Mouse (Mus musculus) hindbrain, embryonic 15.5 days (tissue): Measurements from ENCODE around the gene Tecpr2. TPM values are rescaled to one million over a fixed set of nuclear protein-coding genes. Genes with fewer than 3 reads are reported as not detected.

Experiments
- ATAC-seq: fragments of 200-750 bp; cut with Nextera tagmentation; 2 replicates; pipeline ENCODE4 v1.8.0; 2017; ENCODE audit warnings: low read depth, moderate number of reproducible peaks, moderate TSS enrichment; ENCODE audit not compliant: low FRiP score
- H3K27ac ChIP-seq: fragments of 300-500 bp; sonication (generic); replicated peaks from 2 replicates; pipeline ENCODE4 v1.5.1; 2015; ENCODE audit warnings: mild to moderate bottlenecking, inconsistent platforms
- H3K27me3 ChIP-seq: fragments of 300-500 bp; sonication (generic); 2 replicates; pipeline ENCODE4 v1.6.1; 2015; ENCODE audit warnings: control low read depth, inconsistent platforms
- H3K36me3 ChIP-seq: fragments of 300-500 bp; sonication (generic); 2 replicates; pipeline ENCODE4 v1.6.1; 2015; ENCODE audit warnings: control low read depth, inconsistent platforms
- H3K4me1 ChIP-seq: fragments of 300-500 bp; sonication (generic); replicated peaks from 2 replicates; pipeline ENCODE4 v1.6.1; 2015; ENCODE audit warnings: control low read depth, inconsistent platforms
- H3K4me2 ChIP-seq: fragments of 300-500 bp; sonication (generic); 2 replicates; pipeline ENCODE4 v1.6.1; 2015; ENCODE audit warnings: moderate library complexity, mild to moderate bottlenecking, inconsistent platforms
- H3K4me3 ChIP-seq: fragments of 300-500 bp; sonication (generic); 2 replicates; pipeline ENCODE4 v1.5.1; 2015; ENCODE audit warnings: mild to moderate bottlenecking, inconsistent platforms
- H3K9ac ChIP-seq: fragments of 300-500 bp; sonication (generic); 2 replicates; pipeline ENCODE4 v1.6.1; 2015; ENCODE audit warnings: inconsistent platforms
- H3K9me3 ChIP-seq: fragments of 300-500 bp; sonication (generic); 2 replicates; pipeline ENCODE4 v1.6.1; 2016; ENCODE audit warnings: control low read depth, inconsistent platforms
- WGBS: fragments of 180-500 bp; shearing (Covaris S2); methylation state at CpG from one replicate; pipeline ENCODE4 v1.1.7; 2015; 5-methylcytosine and 5-hydroxymethylcytosine counted together
- polyA plus RNA-seq: library from polyadenylated mRNA; unstranded; fragments of >200 nt; fragmentation: Nextera tagmentation; extraction: Ambion mirVana; gene quantifications from 2 replicates; pipeline ENCODE4 v1.2.1, GENCODE M21; 2015

Tecpr2 gene
- polyA plus RNA-seq, 1 experiment from 2014 or later: 7.3 TPM

DNA sequence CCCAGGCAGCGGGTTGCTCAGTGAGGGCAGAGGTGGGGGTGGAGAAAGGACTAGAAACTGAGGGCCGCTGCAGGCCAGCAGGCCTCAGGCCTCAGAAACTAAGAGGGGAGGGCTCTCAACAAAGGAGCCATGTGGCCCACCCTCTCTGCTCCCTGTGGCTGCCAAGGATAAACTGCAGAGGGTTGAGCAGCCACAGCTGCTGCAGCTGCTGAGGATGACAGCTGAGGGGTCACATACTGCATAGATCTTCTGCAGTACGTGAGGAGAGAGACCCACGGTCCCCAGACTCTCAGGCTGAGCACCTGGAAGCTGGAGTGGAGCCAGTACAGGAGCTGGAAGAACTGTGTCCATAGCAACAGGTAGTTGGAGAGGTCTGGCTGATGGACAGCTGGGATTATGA, 95.5 kb downstream of the Tecpr2 start:
- no peaks in the 10 kb centered on the region for H3K4me1 ChIP-seq
- H3K9ac ChIP-seq: no peak overlapping the region
- ATAC-seq: no peak
- no peak overlapping the region for H3K4me2 ChIP-seq
- 74% methylated on average over 4 of the region's 4 CpGs for WGBS
- no peak overlapping the region for H3K27ac ChIP-seq
- no peaks in the 10 kb centered on the region for H3K36me3 ChIP-seq
- no peak overlapping the region for H3K4me3 ChIP-seq
- no peaks in the 10 kb centered on the region for H3K9me3 ChIP-seq
- H3K27me3 ChIP-seq: no peaks in the 10 kb centered on the region

DNA sequence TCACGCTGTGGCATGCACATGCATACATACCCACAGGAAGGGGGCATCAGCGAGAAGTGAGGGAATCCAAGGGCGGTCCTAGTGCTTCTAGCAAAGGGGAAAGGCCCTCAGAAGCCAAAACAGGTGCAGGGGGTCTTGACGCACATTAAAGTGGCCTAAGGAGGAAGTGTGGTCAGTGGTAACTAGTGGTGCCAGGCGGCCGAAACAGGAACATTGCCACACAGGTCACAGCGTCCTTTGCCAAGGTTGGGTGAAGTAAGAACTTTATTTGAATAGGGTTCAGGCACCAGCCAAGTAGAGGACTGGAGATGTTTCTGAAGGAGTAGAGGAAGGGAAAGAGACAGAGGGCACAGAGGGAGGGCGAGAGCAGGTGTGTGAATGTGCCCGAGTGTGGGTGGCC, 96.1 kb downstream of the Tecpr2 start:
- ATAC-seq: no peak
- Histone ChIP-seq H3K4me2 (no peak overlapping the region), H3K9me3 (no peaks in the 10 kb centered on the region), H3K9ac (no peak overlapping the region), H3K27me3 (no peaks in the 10 kb centered on the region), H3K4me1 (no peaks in the 10 kb centered on the region), H3K36me3 (no peaks in the 10 kb centered on the region), H3K4me3 (no peak overlapping the region), H3K27ac (no peak overlapping the region)
- WGBS: 85% methylated on average over 9 of the region's 9 CpGs

DNA sequence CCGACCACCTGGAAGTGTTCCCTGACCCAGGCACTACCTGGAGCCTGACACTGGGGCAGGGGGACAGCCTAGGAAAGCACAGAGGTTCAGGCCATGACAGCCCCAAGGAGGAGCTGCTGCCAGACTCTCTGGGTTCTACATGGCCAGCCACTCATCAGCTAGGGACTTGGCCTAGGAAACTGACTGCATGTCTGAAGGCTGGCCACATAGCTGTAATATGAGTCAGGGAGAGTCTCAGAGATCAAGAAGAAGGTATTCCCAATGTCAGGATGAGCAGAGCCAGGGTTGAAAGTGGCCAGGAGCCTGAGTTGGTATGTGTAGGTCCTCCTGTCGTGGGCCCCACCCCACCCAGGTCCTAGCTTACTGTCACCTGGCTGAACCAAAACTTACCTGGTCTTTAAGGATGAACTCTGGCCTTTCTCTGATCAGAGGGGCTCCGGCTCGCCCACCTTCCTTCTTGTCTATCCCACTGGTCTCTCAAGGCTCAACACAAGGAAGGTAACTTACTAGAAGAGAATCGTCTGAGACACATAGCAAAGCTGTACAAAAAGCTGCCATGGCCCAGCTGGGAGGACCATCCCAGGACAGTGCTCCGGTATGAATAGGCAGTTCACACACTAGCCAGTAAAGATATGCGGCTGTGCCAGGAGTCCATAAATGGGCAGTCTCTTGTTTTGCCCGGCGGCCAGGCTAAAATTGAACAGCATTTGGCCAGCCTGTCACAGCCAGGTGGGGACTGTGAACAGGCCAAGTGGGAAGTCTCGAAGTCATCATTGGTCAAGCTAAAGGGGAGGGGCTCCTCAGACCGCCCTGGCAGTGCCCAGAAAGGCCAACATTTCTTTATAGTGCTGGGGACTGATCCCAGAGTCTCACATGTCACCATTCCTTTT, 97.7 kb downstream of the Tecpr2 start:
- H3K4me1 ChIP-seq: peaks cover 6% of the 10 kb centered on the region
- no peak for ATAC-seq
- WGBS: 82% methylated on average over 11 of the region's 11 CpGs
- no peak overlapping the region for H3K4me3 ChIP-seq
- H3K27ac ChIP-seq: no peak overlapping the region
- H3K27me3 ChIP-seq: no peaks in the 10 kb centered on the region
- H3K4me2 ChIP-seq: no peak overlapping the region
- H3K9ac ChIP-seq: no peak overlapping the region
- no peaks in the 10 kb centered on the region for H3K36me3 ChIP-seq
- no peaks in the 10 kb centered on the region for H3K9me3 ChIP-seq

DNA sequence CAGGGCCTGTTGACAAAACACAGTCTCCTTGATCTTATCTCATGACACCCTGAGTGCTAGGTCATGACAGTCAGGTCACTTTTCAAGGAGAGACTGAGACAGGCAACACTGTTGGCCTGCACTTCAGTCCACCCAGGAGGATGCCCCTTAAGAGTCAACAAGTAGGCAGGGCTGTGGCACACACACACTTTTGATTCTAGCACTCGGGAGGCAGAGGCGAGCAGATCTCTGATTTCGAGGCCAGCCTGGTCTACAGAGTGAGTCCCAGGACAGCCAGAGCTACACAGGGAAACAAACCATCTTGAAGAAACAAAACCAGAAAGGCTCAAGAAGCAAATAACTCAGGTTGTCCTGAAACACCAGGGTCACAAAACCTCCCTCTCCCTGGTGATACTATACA, 100.3 kb downstream of the Tecpr2 start:
- H3K36me3 ChIP-seq: no peaks in the 10 kb centered on the region
- peaks cover 13% of the 10 kb centered on the region for H3K4me1 ChIP-seq
- H3K4me3 ChIP-seq: no peak overlapping the region
- no peak overlapping the region for H3K4me2 ChIP-seq
- no peak overlapping the region for H3K27ac ChIP-seq
- H3K9ac ChIP-seq: no peak overlapping the region
- no peaks in the 10 kb centered on the region for H3K9me3 ChIP-seq
- H3K27me3 ChIP-seq: no peaks in the 10 kb centered on the region
- 95% methylated on average over 3 of the region's 3 CpGs for WGBS
- ATAC-seq: no peak

DNA sequence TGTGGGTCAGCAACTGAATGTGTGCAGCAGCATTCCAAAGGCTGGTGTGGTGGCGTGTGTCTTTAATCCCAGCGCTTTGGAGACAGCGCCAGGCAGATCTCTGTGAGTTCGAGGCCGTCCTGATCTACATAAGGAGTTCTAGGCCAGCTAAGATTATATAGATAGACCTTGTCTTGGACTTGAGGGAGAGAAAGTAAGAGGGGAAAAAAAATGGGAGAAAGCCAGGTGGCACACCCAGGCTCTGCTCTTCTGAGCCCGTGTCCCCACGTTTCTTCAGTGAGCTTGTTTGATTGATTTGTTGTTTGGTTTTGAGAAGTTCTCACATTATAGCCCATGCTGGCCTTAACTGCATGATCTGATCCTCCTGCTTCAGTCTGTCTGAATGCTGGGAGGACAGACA, 101.4 kb downstream of the Tecpr2 start:
- Histone ChIP-seq H3K27me3 (no peaks in the 10 kb centered on the region), H3K9ac (no peak overlapping the region), H3K36me3 (no peaks in the 10 kb centered on the region), H3K4me2 (no peak overlapping the region), H3K9me3 (no peaks in the 10 kb centered on the region), H3K4me3 (no peak overlapping the region), H3K27ac (no peak overlapping the region), H3K4me1 (peaks cover 13% of the 10 kb centered on the region)
- 97% methylated on average over 7 of the region's 7 CpGs for WGBS
- ATAC-seq: no peak

DNA sequence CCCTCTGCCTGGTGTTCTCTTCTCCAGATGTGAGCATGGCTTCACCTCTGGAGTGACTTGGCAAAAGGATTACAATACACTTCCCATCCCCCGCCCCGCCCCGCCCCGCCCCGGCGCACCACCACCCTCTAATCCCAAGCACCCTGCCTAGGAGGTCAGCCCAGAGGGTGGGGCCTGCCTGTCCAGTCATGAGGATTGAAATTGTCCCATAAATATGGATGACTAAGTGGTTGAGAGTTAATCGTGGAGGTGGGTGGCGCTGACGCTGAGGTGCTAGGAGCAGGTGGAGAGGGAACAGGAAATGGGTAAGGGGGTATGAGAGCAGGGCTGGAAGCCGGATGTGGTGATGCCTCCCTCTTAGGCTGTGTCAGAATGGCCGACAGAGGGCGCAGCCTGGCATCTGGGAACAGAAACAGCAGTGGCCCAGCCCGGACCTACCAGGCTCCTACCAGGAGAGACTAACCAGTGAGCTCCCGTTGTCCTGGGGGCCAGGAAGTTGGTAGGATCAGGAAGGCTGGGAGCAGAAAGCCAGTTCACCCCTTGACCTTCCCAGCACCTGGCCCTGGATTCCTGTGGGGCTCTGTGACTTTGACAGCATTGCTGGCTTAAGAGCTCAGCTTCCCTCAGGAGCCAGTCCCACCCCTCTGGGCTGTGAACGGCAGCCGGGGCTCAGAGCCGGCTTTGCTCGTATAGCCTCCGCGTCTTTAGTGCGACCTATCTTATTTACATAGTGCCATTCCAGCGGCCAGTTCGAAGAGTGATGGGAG, 102.5 kb downstream of the Tecpr2 start:
- Histone ChIP-seq H3K9me3 (no peaks in the 10 kb centered on the region), H3K36me3 (no peaks in the 10 kb centered on the region), H3K4me1 (peaks cover 13% of the 10 kb centered on the region), H3K4me3 (peak overlapping the region; percentile 50), H3K9ac (peak overlapping the region; percentile 54; the same call in 1 of the 2 replicates), H3K27ac (peak overlapping the region; percentile 25; the same call in 1 of the 2 replicates), H3K4me2 (peak overlapping the region; percentile 66), H3K27me3 (no peaks in the 10 kb centered on the region)
- 2% methylated on average over 23 of the region's 23 CpGs for WGBS
- peak; percentile 84 for ATAC-seq

DNA sequence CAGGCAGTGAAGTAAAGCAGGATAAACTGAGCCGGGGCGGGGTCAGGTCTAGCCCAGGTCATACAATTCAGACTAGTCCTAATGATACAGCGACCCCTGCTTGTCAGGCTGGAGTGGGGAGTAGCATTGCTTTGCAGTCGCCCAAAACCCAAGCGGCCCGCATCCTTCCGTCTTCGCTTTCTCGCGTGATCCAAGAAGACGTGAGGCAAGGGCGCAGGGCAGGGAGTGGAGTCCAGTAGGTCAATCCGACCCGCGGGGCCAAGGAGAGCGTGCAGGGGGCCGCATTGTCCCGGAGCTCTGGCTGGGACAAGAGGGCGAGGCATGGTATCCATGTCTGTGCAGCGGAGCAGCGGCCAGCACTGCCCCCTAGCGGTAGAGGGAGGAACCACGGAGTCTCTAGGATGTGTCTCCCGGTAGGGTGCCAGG, 103.1 kb downstream of the Tecpr2 start:
- ATAC-seq: peak; percentile 91
- peak overlapping the region; percentile 25; the same call in 1 of the 2 replicates for H3K27ac ChIP-seq
- WGBS: 0% methylated on average over 24 of the region's 24 CpGs

DNA sequence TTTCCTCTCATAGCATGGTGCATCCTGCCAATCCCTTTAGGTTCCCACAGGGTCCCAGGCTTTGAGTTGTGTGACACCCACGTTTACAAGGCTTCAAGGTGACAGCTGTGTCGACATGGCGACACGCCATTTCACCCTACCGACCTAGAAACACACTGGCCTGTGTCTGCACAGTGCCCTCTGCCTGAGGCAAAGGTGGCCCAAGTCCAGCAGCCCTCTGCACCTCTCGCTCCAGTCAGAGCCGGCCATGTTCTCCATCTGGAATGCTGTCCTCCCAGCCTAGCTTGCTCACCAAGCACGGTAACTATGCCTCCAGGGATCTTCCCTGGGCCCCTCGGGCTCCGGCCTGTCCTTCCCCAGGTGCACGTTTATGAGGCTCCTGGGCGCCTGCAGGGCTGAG, 103.7 kb downstream of the Tecpr2 start:
- Histone ChIP-seq H3K4me2 (peak overlapping the region; percentile 66; the same call in 1 of the 2 replicates), H3K4me3 (no peak overlapping the region), H3K27me3 (no peaks in the 10 kb centered on the region), H3K9me3 (no peaks in the 10 kb centered on the region), H3K27ac (no peak overlapping the region), H3K4me1 (peaks cover 13% of the 10 kb centered on the region), H3K9ac (no peak overlapping the region), H3K36me3 (no peaks in the 10 kb centered on the region)
- no peak for ATAC-seq
- 84% methylated on average over 12 of the region's 12 CpGs for WGBS

More for the DNA sequence above, 103.1 kb downstream of the Tecpr2 start:
- H3K27me3 ChIP-seq: no peaks in the 10 kb centered on the region
- peak overlapping the region; percentile 66 for H3K4me2 ChIP-seq
- H3K4me1 ChIP-seq: peaks cover 13% of the 10 kb centered on the region
- peak overlapping the region; percentile 54 for H3K9ac ChIP-seq
- H3K9me3 ChIP-seq: no peaks in the 10 kb centered on the region
- peak overlapping the region; percentile 50 for H3K4me3 ChIP-seq
- no peaks in the 10 kb centered on the region for H3K36me3 ChIP-seq

DNA sequence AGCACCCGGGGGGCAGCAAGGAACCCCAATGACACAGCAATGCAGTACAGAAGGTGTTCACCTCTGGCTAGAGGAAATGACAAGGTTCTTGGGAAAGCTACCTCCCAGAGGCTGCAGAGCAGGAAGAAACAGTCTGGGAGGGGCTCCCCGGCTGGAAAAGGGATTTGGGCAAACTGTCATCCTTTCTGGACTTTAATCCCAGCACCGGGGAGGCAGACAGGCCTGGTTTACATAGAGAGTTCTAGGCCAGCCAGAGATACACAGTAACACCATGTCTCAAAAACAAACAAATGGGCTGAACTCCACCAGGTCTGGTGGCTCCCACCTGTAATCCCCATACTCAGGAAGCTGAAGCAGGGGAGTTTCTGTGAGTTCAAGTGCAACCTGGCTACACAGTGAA, 104.2 kb downstream of the Tecpr2 start:
- H3K4me3 ChIP-seq: no peak overlapping the region
- H3K9me3 ChIP-seq: no peaks in the 10 kb centered on the region
- no peak overlapping the region for H3K27ac ChIP-seq
- H3K4me2 ChIP-seq: no peak overlapping the region
- H3K36me3 ChIP-seq: no peaks in the 10 kb centered on the region
- 89% methylated on average over 3 of the region's 3 CpGs for WGBS
- ATAC-seq: no peak
- H3K27me3 ChIP-seq: no peaks in the 10 kb centered on the region
- H3K9ac ChIP-seq: no peak overlapping the region
- peaks cover 13% of the 10 kb centered on the region for H3K4me1 ChIP-seq

DNA sequence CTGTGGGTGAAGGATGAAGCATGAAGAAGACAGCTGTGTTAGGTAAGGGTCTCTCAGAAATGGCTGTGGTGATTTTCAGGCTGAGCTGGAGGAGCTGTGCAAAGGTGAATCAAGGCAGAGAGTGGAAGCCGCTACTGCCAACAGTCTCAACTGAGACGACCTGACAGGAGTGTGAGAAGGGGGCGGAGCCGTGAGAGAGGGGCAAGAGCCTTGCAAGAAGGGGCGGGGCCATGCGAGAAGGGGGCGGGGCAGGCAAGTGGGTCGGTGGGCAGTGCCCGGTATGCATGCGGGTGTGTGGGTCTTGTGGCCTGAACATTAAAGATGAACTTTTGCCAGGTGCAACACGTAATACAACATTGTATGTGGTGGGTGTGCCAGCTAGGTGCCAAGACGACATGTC, 105.6 kb downstream of the Tecpr2 start:
- H3K4me3 ChIP-seq: no peak overlapping the region
- H3K4me1 ChIP-seq: peaks cover 13% of the 10 kb centered on the region
- H3K9ac ChIP-seq: no peak overlapping the region
- no peak overlapping the region for H3K4me2 ChIP-seq
- H3K36me3 ChIP-seq: no peaks in the 10 kb centered on the region
- no peak overlapping the region for H3K27ac ChIP-seq
- ATAC-seq: no peak
- WGBS: 46% methylated on average over 12 of the region's 12 CpGs
- no peaks in the 10 kb centered on the region for H3K27me3 ChIP-seq
- H3K9me3 ChIP-seq: no peaks in the 10 kb centered on the region

DNA sequence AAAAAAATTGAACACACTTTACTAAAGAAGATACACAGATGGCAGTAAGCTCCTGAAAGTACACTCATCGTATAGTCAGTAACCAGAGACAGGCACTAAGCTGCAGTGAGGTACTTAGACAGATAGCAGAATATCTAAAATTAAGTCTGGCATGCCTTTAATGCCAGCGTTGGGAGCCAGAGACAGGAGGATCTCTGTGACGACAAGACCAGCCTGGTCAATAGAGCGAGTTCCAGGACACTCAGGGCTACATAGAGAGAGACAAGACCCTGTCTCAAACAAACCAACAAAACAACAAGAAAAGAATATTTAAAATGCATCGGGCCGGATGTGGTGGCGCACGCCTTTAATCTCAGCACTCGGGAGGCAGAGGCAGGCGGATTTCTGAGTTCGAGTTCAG, 109.0 kb downstream of the Tecpr2 start:
- no peaks in the 10 kb centered on the region for H3K9me3 ChIP-seq
- WGBS: 98% methylated on average over 11 of the region's 11 CpGs
- H3K27ac ChIP-seq: no peak overlapping the region
- H3K4me2 ChIP-seq: no peak overlapping the region
- no peaks in the 10 kb centered on the region for H3K27me3 ChIP-seq
- H3K4me1 ChIP-seq: no peaks in the 10 kb centered on the region
- H3K4me3 ChIP-seq: no peak overlapping the region
- no peaks in the 10 kb centered on the region for H3K36me3 ChIP-seq
- ATAC-seq: no peak
- H3K9ac ChIP-seq: no peak overlapping the region

DNA sequence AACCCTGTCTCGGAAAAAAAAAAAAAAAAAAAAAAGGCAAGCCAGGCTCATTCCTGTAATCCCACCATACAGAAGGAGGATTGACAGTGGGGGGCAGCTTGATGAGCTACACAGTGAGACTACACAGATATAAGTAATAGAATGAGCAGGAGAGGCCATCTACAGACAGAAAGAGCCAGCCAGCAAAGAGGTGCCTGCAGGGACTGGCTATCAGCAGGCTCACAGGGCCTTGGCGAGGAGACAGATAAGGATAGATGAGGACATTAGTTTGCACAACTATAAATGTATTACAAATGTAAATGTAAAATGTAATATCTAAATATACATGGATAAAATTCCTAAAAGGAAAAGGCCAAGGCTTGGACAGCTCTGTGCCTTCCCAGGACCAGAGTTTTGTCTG, 110.8 kb downstream of the Tecpr2 start:
- H3K4me2 ChIP-seq: no peak overlapping the region
- no peaks in the 10 kb centered on the region for H3K27me3 ChIP-seq
- 67% methylated on average over 2 of the region's 2 CpGs for WGBS
- no peaks in the 10 kb centered on the region for H3K36me3 ChIP-seq
- no peaks in the 10 kb centered on the region for H3K9me3 ChIP-seq
- no peak for ATAC-seq
- no peaks in the 10 kb centered on the region for H3K4me1 ChIP-seq
- no peak overlapping the region for H3K27ac ChIP-seq
- no peak overlapping the region for H3K9ac ChIP-seq
- H3K4me3 ChIP-seq: no peak overlapping the region
